Mouse (Mus musculus) cerebellum, postnatal 36 days (tissue): ENCODE measurements at regions not wholly inside any gene's neighbourhood (a gene's known extent, or its start where the extent isn't known, plus 50 kb on each side); places are given as distances from the start of the nearest gene placed in this dataset.

Experiments used
- DNase-seq, 2 experiments: peaks; one replicate each; pipeline ENCODE4 v3.0.0; 2021 to 2022; ENCODE audit warnings: mixed read lengths in 2 of 2

DNA sequence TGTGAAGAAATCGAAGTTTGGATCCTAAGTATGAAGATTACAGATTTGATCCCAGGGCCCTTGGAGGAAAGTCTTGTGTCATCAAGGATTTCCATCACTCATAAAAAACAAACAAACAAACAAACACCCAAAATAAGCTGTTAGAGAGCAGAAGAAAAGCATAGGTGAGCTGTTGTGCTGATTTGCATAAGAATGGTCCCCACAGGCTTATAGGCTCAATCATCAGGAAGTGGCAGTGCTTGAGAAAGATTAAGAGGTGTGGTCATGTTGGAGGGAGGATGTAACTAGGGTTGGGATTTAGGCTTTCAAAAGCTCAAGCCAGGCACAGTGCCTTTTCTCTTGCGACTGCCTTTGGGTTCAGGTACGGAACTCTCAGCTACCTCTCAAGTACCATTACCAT is 205.1 kb downstream of the Gm10260 start:
- no peak for DNase-seq

DNA sequence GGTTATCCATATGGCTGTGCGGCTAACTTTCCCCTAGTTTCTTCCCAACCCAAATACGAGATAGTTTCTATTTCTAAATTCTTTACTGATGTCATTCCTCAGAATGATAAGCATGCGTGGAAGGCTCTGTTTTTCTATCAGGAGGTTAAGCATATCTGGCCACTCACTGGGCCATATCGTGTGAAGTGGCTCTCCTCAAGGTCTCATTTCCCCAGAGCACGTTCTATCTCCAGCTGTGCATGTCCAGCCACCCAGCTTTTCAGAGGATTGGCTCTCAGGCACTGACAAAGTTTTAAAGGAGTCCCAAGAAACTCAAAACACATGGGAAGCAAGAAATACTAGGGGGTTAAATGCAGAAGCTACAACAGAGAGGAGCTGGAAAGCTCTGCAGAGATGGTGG is 205.8 kb downstream of the Gm10260 start:
- DNase-seq: no peak

DNA sequence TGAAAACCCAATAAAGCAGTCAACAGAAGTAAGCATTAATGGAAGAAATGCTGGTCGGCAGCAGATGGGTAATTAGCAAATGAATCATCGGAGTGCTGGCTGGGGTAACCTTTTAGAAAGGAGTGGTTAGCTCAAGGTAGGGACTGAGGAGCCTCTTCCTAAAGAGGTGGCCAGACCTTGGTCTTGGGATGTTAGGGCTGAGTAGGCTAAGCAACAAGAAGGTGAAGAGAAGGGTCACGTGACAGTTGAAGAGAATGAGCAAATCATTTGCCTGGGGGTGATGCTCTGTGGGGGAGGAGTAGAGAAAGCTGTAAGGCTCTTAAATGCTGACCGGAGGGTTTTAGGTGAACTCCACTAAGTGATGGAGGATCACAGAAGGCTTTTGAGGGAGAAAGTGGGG is 208.2 kb downstream of the Gm10260 start:
- DNase-seq: no peak

DNA sequence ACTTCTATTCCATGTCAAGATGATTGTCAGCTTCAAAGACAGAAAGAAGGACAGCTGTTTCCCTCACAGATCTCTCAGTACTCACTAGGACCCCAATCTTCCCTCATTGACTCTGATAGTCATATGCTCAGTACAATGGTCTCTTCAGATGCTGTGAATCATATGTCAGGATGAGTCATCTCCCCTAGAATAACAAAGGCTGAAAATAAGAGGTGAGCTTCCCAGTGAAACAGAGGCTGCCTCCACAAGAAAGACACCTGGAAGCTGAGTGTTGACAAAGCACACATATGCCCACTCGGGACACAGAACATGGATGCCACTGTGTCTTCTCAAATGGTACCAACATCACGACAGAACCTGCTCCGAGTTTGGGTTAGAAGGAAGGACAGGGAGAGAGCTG is 209.6 kb downstream of the Gm10260 start:
- no peak for DNase-seq

DNA sequence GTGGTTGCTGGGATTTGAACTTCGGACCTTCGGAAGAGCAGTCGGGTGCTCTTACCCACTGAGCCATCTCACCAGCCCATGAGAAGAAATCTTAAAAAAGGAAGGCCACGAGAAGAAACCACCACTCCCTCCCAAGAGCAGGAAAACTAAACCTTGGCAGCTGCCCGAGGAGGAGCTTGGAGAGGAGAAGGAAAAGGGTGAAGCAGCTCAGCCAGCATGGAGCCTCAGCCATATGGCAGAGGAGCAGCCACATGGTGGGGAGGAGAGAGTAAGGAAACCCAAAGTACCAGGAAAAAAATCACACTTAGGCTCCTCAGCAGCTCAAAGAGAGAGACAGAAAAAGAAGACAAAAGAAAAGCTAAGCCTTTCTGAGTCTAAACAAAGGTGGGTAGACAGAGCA is 210.3 kb downstream of the Gm10260 start:
- peak; percentile 51 to 54 for DNase-seq

DNA sequence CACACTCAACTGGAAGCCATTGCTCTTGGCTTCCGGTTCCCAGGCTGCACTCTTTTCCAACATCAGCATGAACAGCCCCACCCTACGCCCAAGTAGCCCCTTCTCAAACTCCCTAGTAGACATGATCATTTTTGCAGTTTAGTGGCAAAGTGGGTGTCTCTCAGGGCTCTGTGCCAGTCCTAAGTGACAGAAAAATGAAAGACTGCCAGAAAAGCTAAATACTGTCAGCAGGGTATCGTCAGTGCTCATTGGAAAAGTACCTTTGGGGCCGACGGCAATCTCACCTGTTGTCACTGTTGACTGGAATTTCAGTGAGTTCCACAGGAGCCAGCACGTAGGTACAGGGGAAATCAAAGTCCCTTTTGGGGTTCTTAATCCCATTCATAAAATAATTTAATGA is 211.0 kb downstream of the Gm10260 start:
- no peak for DNase-seq

DNA sequence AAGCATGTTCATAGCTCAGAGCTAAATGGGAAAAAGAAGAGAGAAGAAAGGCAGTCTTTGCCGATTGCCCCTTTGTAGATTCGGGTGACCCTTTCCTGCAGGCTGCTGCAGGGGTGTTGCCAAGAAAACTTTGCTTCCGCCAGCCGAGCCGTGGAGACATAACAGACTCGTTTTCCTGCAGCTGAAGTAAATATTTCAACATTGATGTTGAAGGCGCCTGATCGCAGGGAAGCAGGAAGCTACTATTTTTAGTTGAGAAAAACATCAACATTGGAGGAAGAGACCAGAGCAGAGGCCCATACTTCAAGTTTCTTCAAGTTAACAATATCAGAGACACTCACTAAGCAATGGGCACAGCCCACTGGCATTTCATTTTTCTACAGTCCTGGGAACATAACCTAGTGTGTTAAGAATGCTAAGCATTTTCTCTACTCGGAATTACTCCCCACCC is 211.9 kb downstream of the Gm10260 start:
- DNase-seq: no peak

DNA sequence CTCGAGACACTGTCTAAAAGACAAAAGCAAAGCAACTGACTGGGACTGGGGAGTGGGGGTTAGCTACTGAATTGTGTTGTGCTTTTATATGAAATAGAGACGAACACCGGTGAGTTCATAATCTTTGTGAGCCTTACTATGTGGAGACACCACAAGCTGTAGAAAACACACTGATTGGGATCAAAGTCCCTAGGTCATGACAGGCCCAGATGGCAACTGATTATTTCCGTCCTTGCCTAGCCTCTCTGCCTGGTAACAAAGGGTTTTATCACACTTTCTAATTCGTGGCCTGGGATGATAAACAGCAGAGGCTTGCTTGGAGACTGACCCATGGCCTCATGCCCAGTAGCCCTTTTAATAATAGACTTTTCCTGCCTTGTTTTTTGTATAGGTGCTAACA is 213.5 kb downstream of the Gm10260 start:
- DNase-seq: no peak

DNA sequence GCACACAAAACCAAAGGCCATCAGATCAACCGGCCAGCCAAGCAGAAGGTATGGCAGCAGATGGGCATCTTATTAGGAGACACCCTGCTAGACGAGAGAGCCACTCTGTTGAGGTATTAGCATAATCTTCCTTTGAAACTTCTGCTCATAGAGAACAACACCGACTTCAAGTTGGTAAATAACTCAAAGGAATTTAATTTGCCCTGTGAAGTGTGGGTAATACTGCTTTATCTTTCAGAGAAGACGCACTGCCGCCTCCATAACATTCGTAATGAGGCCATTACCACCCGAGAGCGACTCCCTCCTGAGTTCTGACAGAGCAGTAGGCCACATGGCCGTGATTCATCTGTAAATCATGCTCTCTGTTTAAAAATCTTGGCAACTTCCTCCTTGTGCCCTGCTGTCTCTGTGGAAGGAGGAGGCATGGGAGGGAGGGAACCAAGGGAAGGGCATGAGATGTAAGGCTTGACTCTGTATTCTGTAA is 214.4 kb downstream of the Gm10260 start:
- DNase-seq: peak; percentile 53 to 68

DNA sequence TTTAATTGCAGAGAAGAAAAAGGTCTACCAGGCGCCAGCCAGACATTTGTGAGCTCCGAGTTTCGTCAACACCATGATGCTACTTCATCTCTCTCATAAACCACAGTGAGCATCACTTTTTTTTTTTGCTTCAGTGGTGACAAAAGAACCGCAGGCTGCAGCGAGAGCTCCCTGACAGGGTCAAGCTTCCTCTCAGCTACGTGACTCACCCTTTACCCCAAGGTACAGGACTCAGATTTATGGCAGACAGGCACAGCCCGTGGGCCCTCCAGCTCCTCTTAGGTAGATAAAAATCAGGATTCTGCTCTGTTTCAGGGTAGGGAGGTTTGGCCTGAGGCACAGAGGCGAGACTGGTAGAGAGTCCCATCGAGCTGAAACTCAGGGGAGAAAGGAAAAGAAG is 220.7 kb downstream of the Gm10260 start:
- no peak for DNase-seq

DNA sequence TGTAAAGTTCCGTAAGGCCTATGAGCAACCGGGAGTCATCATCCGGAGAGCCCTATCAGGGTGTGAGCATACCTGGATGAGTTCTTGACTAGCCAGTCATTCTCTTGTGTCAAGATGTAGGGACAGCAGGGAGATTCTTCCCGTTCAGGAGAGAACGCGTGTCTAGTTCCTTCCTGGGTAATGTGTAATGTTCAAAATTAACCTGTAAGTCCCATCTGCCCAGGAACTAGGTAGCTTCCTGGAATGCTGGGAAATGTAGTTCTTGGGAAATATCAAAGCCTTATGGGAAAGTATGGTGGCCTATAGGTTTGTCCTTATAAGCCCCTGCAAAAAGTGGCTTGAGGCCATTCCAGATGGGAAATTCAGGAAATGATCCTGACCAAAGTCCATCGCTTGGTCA is 222.0 kb downstream of the Gm10260 start:
- no peak for DNase-seq

DNA sequence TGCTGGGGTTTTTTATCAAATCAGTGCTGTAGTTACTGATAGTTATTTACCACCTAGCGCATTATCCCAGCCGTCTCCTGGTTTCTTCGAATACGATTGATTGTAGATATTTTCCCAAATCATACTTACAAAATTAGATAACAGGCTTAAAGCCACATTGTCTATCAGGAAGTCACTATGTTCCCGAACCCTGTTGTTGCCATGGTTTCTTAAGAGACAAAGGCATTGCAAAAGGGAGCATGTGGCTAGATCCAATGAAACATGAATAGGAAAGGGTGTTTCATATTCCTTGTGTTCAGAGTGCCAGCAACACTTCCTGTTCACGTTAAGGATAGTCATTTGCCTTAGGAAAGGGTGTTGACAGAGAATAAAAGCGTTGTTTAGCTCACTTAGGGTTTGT is 222.7 kb downstream of the Gm10260 start:
- no peak for DNase-seq

DNA sequence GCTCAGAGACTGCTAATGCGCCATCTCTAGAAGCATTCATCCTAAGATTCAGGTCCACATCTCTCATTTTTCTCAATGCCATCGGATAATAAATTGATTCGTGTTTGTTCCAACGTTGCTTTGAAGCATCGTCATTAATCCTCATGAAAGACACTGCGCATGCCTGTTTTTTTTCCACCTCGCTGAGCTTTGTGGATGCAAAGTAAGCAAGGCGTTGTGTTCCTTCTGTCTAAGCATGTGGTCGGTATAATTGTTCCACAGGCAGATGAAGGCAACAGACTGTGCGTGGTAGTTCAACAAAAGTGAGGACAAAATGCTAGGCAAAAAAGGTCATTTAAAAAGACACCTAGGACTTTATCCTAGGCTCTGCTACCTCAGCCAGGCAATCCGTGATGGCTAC is 223.2 kb downstream of the Gm10260 start:
- no peak for DNase-seq

DNA sequence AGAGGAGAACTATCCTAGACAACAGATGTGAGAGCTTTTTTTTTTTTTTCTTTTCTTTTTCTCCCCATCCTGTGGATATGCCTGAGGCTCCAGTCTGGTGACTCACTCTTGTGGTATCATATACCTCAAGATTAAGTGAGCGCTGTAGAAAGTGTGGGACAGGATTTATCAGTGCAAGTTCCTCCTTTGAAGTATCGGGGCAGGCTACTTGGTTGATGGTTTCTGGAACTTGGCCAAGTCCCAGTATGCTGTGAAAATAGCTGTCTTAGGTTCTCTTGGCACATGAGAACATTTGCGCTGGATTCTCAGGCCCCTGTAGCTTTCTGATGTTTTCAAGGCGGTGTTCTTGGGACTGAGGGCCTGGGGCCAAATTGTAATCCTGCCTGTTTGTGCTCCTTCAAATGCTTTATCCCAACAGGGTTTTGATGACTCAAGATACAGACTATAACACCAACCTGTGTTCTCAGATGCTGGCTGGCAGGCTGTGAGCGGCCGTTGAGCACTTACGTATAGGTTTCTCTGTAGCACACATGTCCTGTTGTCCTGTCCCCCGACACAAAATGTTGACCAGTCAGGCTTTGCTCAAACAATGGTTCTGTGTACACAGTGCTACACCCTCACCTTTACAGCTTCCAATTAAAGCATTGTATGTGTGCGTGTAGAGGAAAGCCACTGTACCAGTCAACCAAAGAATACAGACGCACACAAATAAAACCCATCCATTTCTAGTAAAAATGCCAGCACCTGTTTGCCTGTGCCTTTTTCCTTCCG is 226.4 kb downstream of the Gm10260 start:
- no peak for DNase-seq

DNA sequence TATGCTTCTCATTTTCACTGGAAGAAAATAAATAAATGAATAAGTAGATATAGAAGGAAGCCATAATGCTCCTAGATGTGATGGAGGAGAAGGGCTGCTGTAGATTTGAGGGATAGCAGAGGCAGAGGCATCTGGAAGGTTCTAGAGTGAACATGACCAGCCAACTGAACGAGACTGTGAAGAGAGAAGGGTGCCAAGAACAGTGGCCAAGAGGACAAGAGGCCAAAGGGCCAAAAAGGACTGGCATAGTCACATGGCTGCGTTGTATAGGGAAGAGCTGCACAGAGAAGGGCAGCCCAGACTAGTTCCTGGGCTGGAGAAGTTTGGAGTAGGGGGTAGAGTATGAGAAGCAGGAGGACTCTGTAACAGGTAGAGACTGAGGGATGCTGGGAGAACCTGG is 229.3 kb downstream of the Gm10260 start:
- no peak for DNase-seq

DNA sequence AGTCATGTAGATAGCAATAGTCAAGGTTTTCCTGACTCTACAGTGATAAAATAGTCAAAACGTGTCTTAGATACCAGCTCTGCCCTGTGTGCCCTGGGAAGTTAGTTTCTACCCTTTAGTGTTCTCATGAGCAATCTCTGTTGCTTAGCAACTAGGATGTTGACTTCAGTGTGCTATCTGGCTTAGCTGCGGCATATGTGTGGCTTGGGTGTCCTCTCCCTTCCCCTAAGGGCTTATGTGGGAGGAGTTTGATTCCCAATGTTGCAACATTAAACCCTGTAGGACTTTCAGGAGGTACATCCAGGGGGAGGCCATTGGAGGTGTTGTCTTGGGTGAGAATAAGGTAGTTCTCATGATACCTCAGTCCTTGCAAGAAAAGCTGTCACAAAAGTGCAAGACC is 229.9 kb downstream of the Gm10260 start:
- no peak for DNase-seq

DNA sequence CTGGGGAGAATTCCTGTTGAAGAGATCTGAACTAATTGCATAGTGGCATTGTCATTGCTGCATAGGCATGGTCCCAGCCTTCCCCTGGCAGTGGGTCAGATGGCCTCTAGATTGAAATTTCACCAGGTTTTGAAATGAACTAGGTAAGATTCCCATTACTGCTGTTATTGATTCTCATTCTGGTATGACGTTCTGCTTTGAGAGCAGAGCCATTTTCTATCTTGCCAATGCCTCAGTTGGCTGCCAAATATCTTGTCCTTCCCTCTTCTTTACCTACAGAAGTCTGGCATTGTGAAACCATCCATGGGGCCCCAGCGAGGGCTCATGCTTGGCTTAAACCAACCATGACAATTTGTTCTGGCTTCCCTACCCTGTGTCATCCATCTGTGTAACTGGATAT is 232.5 kb downstream of the Gm10260 start:
- no peak for DNase-seq

DNA sequence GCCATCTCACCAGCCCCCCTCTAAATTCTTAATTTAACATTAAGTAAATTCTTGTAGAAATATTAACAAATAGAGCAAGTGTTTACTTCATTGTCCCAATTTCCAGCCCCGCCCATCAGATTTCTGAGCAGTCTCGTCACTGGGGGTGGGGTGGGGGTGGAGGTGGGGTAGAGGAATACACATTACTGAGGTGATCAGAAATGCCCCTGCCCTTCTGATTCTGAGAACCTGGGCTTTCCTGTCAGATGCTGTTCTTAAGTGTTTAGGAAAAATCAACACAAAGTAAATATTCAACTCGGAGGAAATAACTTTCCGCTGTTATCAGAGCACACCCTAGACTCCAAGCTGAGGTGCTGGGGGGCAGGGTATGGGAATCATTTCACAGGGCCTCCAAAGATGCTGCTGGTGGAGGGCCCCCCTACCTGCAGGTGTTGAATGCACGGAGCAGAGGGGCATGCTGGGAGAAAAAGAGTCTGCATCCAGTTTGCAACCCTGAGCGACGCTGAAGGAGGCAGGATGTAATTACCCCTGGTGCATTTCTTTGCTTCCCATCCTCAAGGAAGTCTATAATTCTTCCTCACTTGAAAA is 235.5 kb downstream of the Gm10260 start:
- DNase-seq: no peak

DNA sequence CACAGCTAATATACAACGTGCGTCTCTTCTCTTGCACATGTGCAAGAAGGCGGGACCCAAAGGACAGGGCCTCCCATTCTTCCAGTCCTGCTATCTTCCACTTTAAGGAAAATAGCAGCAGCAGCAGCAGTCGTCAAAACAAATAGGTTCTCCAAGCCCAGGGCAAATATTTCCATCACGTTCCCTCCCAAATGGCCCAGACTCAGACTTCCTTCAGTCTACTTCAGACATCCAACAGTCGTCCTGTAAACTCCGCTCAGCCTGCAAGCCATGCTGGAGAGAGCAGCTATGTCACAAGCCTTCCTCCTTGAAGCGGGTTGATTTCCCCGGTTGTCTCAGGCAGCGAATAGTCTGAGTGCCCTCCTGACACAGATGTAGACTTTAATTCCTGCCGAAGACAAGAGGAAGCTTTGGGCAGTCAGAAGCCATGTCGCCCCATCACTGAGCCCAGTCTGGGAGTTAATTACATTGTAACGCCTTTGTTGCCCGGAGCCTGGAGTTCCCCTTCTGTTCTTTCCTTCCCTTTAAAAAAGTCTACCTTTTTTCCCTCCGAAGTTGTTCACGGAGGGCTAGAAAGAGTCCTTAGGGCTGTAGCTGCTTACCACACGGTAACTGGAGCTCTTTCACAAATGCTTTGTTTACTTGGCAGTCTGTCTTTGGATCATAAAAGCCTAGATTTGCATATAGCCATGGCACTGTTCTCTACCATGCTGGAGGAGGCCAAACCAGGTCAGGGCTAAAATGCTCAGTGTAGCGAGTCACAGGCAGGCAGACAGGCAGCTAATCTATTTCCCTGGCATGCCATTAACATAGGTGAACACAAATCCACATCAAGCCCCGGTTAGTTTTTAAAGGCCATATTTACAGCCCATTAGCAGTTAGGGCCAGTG is 236.7 kb downstream of the Gm10260 start:
- no peak for DNase-seq

DNA sequence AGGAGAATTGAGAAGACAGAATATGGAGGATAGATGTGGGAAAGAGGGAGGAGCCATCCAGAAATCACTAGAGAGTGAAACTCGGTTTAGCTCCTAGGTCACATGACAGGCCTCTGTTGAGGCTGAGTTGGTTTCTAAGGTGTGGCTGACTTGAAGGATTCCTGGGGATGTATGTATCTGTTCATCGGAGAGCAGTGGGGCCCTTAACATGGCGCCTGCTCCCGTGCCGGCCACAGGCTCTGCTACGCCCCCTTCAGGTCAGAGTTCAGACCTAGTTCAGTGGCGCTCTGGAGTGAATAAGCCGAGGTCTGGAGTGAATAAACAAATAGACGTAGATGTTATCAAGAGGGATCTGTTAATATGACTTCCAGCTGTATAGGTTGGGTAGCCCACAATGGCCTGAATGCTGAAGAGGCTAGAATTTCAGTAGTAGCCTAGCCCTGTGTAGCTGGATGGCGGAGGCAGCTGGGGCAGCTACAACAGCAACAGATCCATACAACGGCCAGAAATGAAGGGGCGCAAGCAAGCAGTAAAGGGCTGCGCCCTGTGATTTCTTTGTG is 239.4 kb downstream of the Gm10260 start:
- DNase-seq: no peak

DNA sequence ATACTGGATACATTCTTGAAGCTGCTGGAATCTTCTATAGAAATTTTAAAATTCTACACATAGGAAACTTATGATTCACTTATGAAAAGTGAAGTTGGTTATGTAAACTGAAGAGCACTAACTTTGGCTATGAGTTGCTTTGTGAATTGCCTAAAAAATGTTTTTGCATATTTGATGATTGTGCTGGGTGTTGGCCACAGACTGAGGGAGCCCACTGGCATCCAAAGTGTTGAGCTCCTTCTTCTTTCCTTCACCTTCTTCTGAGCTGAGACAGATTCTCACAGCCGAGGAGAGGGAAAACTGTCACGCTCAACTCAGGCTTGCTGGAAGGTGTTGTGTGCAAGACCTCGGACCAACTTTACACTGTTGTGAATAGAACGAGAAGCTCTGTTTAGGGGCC is 243.7 kb downstream of the Gm10260 start:
- no peak for DNase-seq

DNA sequence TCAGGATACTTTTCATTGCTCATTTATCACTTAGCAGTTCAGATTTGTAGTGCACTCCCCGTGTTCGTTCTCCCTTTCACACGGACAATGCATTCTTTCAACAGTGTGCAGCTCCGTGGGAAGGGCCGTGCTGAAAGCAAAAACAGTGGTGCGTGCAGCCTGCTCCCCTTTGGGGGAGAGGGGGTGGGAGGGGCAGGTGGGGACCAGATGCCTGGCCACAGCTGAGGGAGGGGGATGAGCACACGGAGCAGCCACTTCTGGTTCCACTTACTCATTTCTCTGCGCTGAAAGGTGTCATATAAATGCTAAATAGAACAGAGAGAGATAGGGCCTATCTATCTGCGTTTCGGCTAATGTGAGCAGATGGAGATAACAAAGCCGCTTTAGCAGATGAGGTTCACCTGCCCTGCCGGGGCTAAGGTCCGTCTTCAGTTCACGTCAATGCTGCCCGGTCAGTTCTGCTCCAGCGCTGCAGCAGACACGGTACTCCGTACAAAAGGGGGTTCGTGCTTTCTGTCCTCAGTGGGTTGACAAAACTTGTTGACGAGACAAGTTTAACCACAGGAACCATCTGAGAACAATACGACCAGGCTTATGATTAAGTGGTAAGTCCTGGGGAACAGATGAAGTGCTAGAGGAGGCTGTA is 245.9 kb downstream of the Gm10260 start:
- no peak for DNase-seq

DNA sequence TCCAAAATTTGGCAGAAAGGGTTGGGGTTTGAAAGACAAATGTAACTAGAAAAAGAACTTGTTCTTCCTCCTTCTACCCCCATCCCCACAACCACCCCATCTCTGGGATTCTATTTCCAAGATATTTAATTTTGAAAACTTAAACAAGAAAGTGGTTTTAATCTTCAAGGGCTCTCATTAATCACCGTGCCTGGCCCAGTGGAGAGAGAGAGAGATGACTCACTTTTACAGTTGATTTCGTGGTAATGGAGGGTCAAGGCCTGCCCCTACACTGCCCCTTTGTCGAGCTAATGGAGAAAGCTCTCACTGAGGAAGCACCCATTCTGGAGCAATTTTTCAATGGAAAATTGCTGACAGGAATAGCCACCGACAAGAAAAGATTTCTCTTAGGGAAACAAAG is 247.9 kb downstream of the Gm10260 start:
- DNase-seq: no peak
